Mouse (Mus musculus) C2C12 (cell line): ENCODE measurements around the gene Ppp2r5c. TPM values are rescaled to one million over a fixed set of nuclear protein-coding genes. Genes with fewer than 3 reads are reported as not detected.

ENCODE experiments used
- H3K27me3 ChIP-seq: one replicate; pipeline ENCODE4 v1.6.1; 2011; ENCODE audit not compliant: control insufficient read depth, insufficient read depth, insufficient read length
- H3K36me3 ChIP-seq: one replicate; pipeline ENCODE4 v1.6.1; 2011; ENCODE audit not compliant: control insufficient read depth, insufficient read depth
- H3K4me3 ChIP-seq: one replicate; pipeline ENCODE4 v1.5.1; 2011; ENCODE audit warnings: mild to moderate bottlenecking, control low read depth; ENCODE audit not compliant: poor library complexity, insufficient read depth, severe bottlenecking
- H3K79me2 ChIP-seq: one replicate; pipeline ENCODE4 v1.6.1; 2011; ENCODE audit not compliant: control insufficient read depth, insufficient read depth
- H3K79me3 ChIP-seq: one replicate; pipeline ENCODE4 v1.6.1; 2011; ENCODE audit warnings: low read depth, control low read depth
- H3ac ChIP-seq: one replicate; pipeline ENCODE3; 2011; ENCODE audit warnings: low read depth; ENCODE audit not compliant: control insufficient read depth, insufficient read length
- CEBPB ChIP-seq: IDR thresholded peaks from one replicate; pipeline ENCODE4 v1.6.1; 2011; ENCODE audit warnings: low read depth, mild to moderate bottlenecking, control low read depth, moderate library complexity
- CTCF ChIP-seq: IDR thresholded peaks from one replicate; pipeline ENCODE4 v1.5.1; 2011; ENCODE audit not compliant: control insufficient read depth, insufficient read depth, insufficient read length
- FOSL1 ChIP-seq: IDR thresholded peaks from one replicate; pipeline ENCODE4 v1.8.0; 2011; ENCODE audit warnings: mild to moderate bottlenecking, low read length; ENCODE audit not compliant: poor library complexity, insufficient read depth, severe bottlenecking
- MAX ChIP-seq: IDR thresholded peaks from one replicate; pipeline ENCODE4 v1.6.1; 2011; ENCODE audit warnings: mild to moderate bottlenecking, control low read depth
- MYOD1 ChIP-seq: IDR thresholded peaks from one replicate; pipeline ENCODE4 v1.6.1; 2011; ENCODE audit warnings: low read depth; ENCODE audit not compliant: control insufficient read depth, insufficient read length
- MYOG ChIP-seq: IDR thresholded peaks from one replicate; pipeline ENCODE4 v1.6.1; 2011; ENCODE audit not compliant: control insufficient read depth, insufficient read length; ENCODE audit errors: extremely low read depth
- USF1 ChIP-seq: IDR thresholded peaks from one replicate; pipeline ENCODE4 v1.6.1; 2011; ENCODE audit warnings: low read depth, mild to moderate bottlenecking, control low read depth, moderate library complexity
- polyA plus RNA-seq: library from polyadenylated mRNA; unstranded; fragments of >200 nt; fragmentation: generic; extraction: Trizol; gene quantifications from one replicate; pipeline ENCODE4 v1.2.1, GENCODE M21; 2012; ENCODE audit warnings: missing spikeins

The Ppp2r5c gene
- polyA plus RNA-seq, 1 experiment = 35.5 TPM

DNA sequence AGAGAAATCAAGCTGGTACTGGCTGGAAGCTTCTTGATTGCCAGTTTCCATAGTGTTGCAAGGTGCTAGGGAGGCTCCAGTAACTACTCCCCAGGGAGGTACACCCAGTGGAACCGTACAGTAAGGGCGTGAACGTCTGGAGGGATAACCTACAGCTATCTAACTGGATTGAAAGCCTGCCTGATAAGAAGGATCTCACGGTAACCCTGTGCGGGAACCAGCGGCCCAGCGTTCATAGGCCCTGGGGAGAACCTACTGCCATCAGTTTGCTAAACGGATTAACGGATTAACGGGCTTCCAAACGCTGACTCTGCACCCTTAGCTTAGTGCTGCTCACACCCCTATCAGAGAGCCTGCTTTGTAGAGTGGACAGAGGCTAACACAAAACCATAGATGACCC lies 116.5 kb downstream of the Ppp2r5c start:
- H3K36me3 ChIP-seq = peaks cover 19% of the 10 kb centered on the region
- H3K27me3 ChIP-seq = no peaks in the 10 kb centered on the region
- TF ChIP-seq USF1 (no peak), FOSL1 (no peak), MYOD1 (no peak), MAX (no peak), CEBPB (no peak)
- no peaks in the 10 kb centered on the region for H3K79me3 ChIP-seq
- H3K4me3 ChIP-seq = no peak overlapping the region
- H3K79me2 ChIP-seq = no peaks in the 10 kb centered on the region
- H3ac ChIP-seq = no peak overlapping the region

DNA sequence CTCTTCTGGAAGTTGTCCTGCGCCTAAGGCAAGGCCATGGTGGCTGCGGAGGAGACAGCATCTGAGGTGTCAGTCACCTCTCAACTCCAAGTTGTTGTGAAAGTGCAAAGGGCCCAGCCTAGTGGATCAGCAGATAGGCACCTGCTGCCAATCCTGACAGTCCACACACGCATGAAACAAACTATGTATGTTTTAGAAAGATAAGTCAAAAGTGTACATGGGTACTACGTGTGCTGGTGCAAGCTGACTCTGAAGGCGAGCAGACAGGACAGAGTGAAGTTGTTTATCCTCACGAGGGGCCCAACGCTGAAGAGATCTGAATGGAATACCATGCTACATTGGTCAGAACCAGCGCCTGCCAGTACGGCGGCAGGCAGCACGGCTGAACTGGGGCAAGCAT lies 117.9 kb downstream of the Ppp2r5c start:
- TF ChIP-seq MYOG = no peak
- TF ChIP-seq CEBPB = no peak
- TF ChIP-seq MYOD1 = no peak
- TF ChIP-seq FOSL1 = no peak
- no peak for TF ChIP-seq MAX
- TF ChIP-seq USF1 = no peak
- no peak for TF ChIP-seq CTCF
- H3K79me2 ChIP-seq = no peaks in the 10 kb centered on the region
- peaks cover 20% of the 10 kb centered on the region for H3K36me3 ChIP-seq
- H3K79me3 ChIP-seq = no peaks in the 10 kb centered on the region
- no peak overlapping the region for H3K4me3 ChIP-seq
- H3ac ChIP-seq = no peak overlapping the region
- H3K27me3 ChIP-seq = no peaks in the 10 kb centered on the region

DNA sequence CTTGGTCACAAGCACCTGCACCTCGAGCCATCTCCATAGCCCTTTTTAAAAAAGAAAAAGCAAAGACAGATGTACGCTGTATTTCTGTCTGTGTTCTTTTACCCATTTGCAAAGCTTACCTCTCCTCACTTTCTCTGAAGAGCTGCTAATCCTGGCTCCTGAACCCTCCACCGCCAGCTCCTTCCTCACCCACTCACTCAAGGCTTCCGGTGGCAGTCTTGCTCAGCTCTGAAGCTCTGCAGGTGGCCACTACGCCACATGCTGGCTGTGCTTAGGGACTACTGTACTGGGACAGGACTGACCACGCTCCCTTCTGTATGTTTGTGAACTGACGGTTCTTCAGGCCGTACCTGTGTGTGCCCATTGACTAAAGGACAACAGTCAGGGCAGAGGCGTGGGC lies 119.4 kb downstream of the Ppp2r5c start:
- H3K79me3 ChIP-seq = no peaks in the 10 kb centered on the region
- no peak overlapping the region for H3K4me3 ChIP-seq
- TF ChIP-seq MYOG (no peak), USF1 (no peak), CTCF (no peak), FOSL1 (no peak), MAX (no peak), CEBPB (no peak), MYOD1 (no peak)
- H3K79me2 ChIP-seq = no peaks in the 10 kb centered on the region
- peaks cover 23% of the 10 kb centered on the region for H3K36me3 ChIP-seq
- no peak overlapping the region for H3ac ChIP-seq
- H3K27me3 ChIP-seq = no peaks in the 10 kb centered on the region

DNA sequence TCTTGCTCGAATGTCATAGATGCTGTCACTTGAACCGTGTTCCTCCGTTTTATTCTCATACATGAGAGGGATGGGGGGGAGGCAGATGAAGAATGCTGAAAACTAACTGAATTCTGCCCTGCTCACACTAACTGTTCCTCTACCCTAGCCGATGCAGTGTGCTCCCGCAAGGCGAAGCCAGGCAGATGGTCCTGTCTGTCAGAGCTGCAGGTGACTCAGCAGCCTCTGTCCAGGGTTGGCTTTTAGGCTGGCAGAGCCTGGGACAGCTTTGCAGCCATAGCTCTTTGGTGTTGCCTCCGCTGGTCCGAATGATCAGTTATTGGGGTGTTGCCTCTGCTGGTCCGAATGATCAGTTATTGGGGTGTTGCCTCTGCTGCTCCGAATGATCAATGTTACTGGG lies 124.1 kb downstream of the Ppp2r5c start:
- Histone ChIP-seq H3K4me3 (no peak overlapping the region), H3ac (no peak overlapping the region), H3K79me3 (no peaks in the 10 kb centered on the region), H3K79me2 (no peaks in the 10 kb centered on the region), H3K27me3 (no peaks in the 10 kb centered on the region), H3K36me3 (peaks cover 11% of the 10 kb centered on the region)
- TF ChIP-seq CTCF (no peak), MYOD1 (peak; percentile 29)

DNA sequence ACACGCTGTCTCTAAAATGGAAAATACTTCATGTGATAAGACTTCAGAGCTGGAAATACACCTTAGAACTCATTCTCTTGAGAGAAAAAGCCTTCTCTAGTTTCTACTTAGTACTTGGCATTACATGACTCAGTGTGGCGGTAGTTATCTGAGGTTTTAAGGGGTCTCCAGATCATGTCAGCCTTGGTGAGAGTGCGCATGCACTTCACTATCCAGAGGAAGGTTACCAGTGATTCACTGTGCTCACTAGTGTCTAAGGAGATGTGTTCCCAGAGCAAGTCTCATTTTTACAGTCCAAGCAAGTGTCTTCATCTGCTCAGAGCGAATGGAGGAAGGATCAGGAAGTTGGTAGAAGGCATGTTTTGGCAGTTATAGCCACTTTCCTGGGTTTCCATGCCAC lies 125.4 kb downstream of the Ppp2r5c start:
- Histone ChIP-seq H3K4me3 (no peak overlapping the region), H3ac (no peak overlapping the region), H3K79me2 (no peaks in the 10 kb centered on the region), H3K36me3 (peaks cover 11% of the 10 kb centered on the region), H3K79me3 (no peaks in the 10 kb centered on the region), H3K27me3 (no peaks in the 10 kb centered on the region)
- TF ChIP-seq MAX = no peak
- TF ChIP-seq CEBPB = no peak
- no peak for TF ChIP-seq CTCF
- no peak for TF ChIP-seq FOSL1
- TF ChIP-seq MYOG = no peak
- TF ChIP-seq MYOD1 = no peak

DNA sequence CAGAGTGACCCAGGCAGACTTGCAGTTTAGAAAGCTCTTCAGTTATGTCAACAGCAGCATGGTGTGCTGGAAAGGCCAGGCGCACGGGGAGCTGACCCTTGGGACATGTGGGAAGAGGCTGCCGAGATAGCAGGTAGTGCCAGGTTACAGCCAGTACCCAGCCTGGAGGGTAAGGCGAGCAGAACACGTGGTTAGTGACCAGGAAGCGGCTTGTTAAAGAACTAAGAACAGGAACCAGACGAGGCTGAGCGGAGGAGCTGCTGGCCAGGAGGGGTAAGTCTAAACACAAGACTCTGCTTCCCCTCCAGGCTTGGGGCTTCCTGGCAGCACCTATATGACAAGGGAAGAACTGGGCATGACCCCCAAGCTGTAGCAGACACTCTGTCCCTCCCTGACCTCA lies 126.7 kb downstream of the Ppp2r5c start:
- Histone ChIP-seq H3ac (no peak overlapping the region), H3K27me3 (no peaks in the 10 kb centered on the region), H3K79me3 (no peaks in the 10 kb centered on the region), H3K79me2 (no peaks in the 10 kb centered on the region), H3K4me3 (no peak overlapping the region), H3K36me3 (peaks cover 7% of the 10 kb centered on the region)
- TF ChIP-seq MYOD1 (no peak), FOSL1 (no peak), MYOG (no peak), CTCF (no peak), CEBPB (no peak), MAX (no peak), USF1 (no peak)
